Mouse (Mus musculus) kidney, adult 2 months (tissue): ENCODE measurements around the gene Atp1a3. TPM values are rescaled to one million over a fixed set of nuclear protein-coding genes. Genes with fewer than 3 reads are reported as not detected.
A peak's percentile ranks its signal among the peaks of the same experiment; 100 is the strongest.

Experiments used
- DNase-seq: peaks from one replicate; pipeline ENCODE4 v3.0.0; 2021
- H3K27ac ChIP-seq: fragments of 200-500 bp; 2 replicates; pipeline ENCODE4 v1.5.1; 2012; ENCODE audit warnings: low read depth, low read length, control low read depth, inconsistent platforms; ENCODE audit not compliant: insufficient read depth
- H3K27me3 ChIP-seq: fragments of 200-500 bp; replicated peaks from 2 replicates; pipeline ENCODE4 v1.6.1; 2012; ENCODE audit warnings: mild to moderate bottlenecking, moderate library complexity, low read length, inconsistent platforms; ENCODE audit not compliant: control insufficient read depth, insufficient read depth
- H3K36me3 ChIP-seq: fragments of 200-500 bp; 2 replicates; pipeline ENCODE4 v1.6.1; 2012; ENCODE audit warnings: mild to moderate bottlenecking, moderate library complexity, low read length, inconsistent platforms; ENCODE audit not compliant: control insufficient read depth, insufficient read depth
- H3K4me1 ChIP-seq: fragments of 200-500 bp; 2 replicates; pipeline ENCODE4 v1.6.1; 2011; ENCODE audit warnings: low read length; ENCODE audit not compliant: control insufficient read depth, insufficient read depth
- H3K4me3 ChIP-seq: fragments of 200-500 bp; 2 replicates; pipeline ENCODE4 v1.5.1; 2011; ENCODE audit warnings: mild to moderate bottlenecking, low read depth, low read length, control low read depth; ENCODE audit not compliant: insufficient read depth
- CTCF ChIP-seq: fragments of 200-500 bp; conservative IDR thresholded peaks from 2 replicates; pipeline ENCODE4 v1.5.1; 2011; ENCODE audit warnings: low read depth, mild to moderate bottlenecking, control low read depth, low read length, moderate library complexity, mixed read lengths; ENCODE audit not compliant: insufficient read depth, insufficient read length
- POLR2A ChIP-seq: fragments of 200-500 bp; IDR thresholded peaks from one replicate; pipeline ENCODE4 v1.6.1; 2011; ENCODE audit warnings: low read depth, low read length, control low read depth
- WGBS: fragments of 180-500 bp; shearing (Covaris S2); methylation state at CpG from one replicate; pipeline ENCODE4 v1.1.7; 2018; 5-methylcytosine and 5-hydroxymethylcytosine counted together
- polyA plus RNA-seq: library from polyadenylated mRNA; depleted of rRNA; stranded (reverse); fragments of >200 nt; gene quantifications from 2 replicates; pipeline ENCODE4 v1.2.3, GENCODE M21; 2012

Gene Atp1a3
- polyA plus RNA-seq, 1 experiment: 1.8 TPM

DNA sequence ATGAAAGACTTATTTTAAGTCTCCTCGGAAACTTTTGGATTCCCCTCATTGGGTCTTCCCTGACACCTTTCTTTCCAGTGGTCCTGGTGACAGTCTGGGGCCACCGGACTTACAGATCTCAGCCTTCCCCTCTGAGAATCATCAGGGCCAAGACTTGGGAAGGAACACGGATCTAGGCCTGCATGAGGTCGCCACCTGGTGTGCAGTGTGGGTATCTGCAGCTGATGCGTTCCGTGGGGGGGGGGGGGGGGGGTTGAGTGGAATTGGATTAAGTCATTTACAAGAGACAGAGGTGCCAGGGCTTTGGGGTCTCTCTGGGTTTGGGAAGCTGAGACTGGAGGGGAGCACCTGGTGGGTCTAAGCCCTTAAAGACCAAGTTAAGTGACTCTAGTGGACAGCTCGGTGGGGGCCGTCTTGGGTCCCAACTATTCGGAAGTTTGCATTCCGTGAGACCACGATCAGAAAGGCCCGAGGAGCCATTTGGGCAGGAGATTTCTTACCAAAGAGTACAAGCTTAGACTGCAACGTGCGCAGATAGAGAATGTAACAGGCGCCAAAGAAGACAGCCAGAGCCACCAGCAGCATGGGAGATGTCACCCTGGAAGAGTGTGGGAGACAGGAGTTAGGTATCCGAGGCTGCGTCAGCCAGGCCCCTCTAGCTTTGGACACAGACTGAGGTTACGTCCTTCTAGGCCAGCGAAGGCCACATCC is 34.3 kb downstream of the Atp1a3 start:
- H3K36me3 ChIP-seq: no peaks in the 10 kb centered on the region
- 6% methylated on average over 19 of the region's 19 CpGs for WGBS
- peak overlapping the region; percentile 61; the same call in 1 of the 2 replicates for H3K27ac ChIP-seq
- peaks cover 7% of the 10 kb centered on the region; the same call in 1 of the 2 replicates for H3K4me1 ChIP-seq
- TF ChIP-seq CTCF: peak; percentile 70
- no peak for TF ChIP-seq POLR2A
- peak; percentile 42 for DNase-seq
- H3K4me3 ChIP-seq: peak overlapping the region; percentile 93
- H3K27me3 ChIP-seq: no peaks in the 10 kb centered on the region

DNA sequence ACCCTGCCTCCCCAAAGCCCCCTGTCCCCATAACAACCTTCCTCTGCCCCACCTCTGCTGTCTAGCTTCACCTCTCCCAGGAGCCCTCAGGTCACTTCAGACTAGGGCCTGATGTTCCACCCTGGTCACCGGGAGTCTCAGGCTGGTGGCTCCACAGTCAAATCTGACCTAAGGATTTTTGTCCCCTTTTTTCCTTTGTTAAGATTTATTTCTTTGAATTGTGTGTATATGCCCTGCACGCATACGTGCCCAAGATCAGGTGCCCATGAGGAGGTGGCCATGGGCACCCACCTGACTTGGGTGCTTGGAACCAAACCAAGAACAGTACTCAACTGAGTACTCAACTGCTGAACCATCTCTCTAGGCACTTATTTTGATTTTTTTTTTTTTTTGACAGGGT is 35.4 kb downstream of the Atp1a3 start:
- DNase-seq: no peak
- Histone ChIP-seq H3K4me1 (peaks cover 7% of the 10 kb centered on the region; the same call in 1 of the 2 replicates), H3K27ac (no peak overlapping the region), H3K27me3 (no peaks in the 10 kb centered on the region), H3K36me3 (no peaks in the 10 kb centered on the region), H3K4me3 (no peak overlapping the region)
- TF ChIP-seq CTCF (no peak), POLR2A (no peak)
- WGBS: 93% methylated on average over 3 of the region's 3 CpGs

DNA sequence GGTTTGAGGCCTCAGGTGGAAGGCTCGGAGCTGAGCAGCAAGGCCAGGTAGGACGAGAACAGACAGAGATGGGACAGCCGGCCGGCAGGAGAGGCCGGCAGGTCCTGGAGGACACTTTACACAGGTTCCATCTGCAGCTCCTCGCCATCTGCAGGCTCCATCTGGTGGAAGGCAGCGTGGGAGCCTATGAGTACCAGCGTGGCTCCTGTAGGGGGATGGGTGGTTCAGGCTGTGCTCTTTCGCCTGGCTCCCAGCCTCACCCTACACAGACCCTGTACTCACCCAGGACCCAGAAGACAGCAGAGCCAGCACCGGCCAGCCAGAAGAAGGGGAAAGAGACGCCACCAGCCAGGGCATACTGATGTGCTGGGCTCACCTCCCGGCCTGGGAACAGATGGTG is 36.0 kb downstream of the Atp1a3 start:
- no peak for DNase-seq
- H3K4me1 ChIP-seq: peaks cover 7% of the 10 kb centered on the region; the same call in 1 of the 2 replicates
- H3K36me3 ChIP-seq: no peaks in the 10 kb centered on the region
- 87% methylated on average over 12 of the region's 12 CpGs for WGBS
- TF ChIP-seq POLR2A (no peak), CTCF (no peak)
- H3K27ac ChIP-seq: no peak overlapping the region
- H3K4me3 ChIP-seq: no peak overlapping the region
- H3K27me3 ChIP-seq: no peaks in the 10 kb centered on the region

DNA sequence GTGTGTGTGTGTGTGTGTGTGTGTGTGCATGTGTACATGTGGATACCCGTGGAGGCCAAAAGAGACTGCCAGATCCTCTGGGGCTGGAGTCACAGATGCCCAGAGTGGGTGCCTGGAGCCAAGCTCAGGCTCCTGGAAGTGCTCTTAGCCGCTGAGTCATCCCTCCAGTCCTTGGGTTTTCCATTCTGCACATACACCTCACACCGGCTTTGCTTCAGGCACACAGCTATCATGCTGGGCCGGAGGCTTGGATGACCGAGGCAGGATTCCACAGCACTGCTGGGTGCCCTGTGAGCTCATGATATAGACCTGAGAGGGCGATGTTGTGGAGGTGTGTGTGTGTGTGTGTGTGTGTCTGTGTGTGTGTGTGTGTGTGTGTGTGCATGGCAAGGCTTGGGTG is 37.3 kb downstream of the Atp1a3 start:
- no peak overlapping the region for H3K4me3 ChIP-seq
- peaks cover 7% of the 10 kb centered on the region; the same call in 1 of the 2 replicates for H3K4me1 ChIP-seq
- WGBS: 71% methylated on average over 6 of the region's 6 CpGs
- no peak overlapping the region for H3K27ac ChIP-seq
- H3K27me3 ChIP-seq: no peaks in the 10 kb centered on the region
- no peak for DNase-seq
- H3K36me3 ChIP-seq: no peaks in the 10 kb centered on the region
- TF ChIP-seq CTCF (no peak), POLR2A (no peak)

DNA sequence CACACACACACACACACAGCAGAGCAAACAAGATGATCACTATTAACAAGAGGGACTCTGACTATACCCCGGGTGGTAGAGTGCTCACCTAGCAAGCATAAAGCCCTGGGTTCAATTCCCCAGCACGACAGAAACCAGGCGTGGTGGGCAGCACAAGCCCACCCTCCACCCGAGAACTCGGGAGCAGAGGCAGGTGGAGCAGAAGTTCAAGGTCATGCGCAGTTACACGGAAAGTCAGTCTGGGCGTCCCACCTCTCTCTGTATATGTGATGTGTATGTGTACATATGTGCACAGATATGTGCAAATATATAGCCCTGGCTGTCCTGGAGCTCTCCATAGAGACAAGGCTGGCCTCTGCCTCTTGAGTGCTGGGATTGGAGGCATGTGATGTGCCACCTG is 37.8 kb downstream of the Atp1a3 start:
- DNase-seq: no peak
- TF ChIP-seq POLR2A (no peak), CTCF (no peak)
- Histone ChIP-seq H3K27ac (no peak overlapping the region), H3K4me1 (peaks cover 7% of the 10 kb centered on the region; the same call in 1 of the 2 replicates), H3K4me3 (no peak overlapping the region), H3K36me3 (no peaks in the 10 kb centered on the region), H3K27me3 (no peaks in the 10 kb centered on the region)
- 89% methylated on average over 8 of the region's 8 CpGs for WGBS

DNA sequence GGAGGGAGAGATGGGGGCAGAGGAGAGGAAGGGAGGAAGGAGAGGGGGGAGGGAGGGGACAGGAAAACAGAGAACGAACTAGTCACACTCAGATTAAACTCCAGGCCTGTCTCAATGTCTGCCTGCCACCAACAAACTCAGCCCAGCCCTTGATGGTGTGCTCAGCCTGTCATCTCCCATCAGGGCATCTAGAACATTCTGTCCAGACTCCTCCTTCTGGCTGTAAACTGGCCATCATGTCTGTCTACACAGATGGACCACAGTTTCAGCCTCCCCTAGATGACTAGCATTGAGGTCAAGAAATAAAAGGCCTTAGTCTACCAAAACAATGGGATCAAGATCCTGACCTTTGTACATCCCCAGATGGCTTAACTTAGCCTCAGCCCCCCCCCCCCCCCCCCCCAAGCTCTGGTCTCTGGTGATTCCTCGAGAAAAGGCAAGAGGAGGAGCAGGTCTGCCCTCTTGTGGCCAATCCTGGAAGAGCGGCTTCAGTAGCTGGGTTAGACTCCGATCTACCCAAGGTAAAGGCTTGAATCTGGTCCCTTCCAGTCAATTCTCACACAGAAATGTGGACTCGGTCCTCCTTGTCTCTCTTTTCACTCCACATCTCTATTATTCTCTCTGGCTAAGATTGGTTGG is 40.7 kb downstream of the Atp1a3 start:
- Histone ChIP-seq H3K4me1 (no peaks in the 10 kb centered on the region), H3K36me3 (no peaks in the 10 kb centered on the region), H3K27me3 (no peaks in the 10 kb centered on the region), H3K27ac (no peak overlapping the region), H3K4me3 (no peak overlapping the region)
- peak; percentile 84 for DNase-seq
- WGBS: 10% methylated on average over 5 of the region's 5 CpGs
- TF ChIP-seq CTCF (peak; percentile 76), POLR2A (no peak)

DNA sequence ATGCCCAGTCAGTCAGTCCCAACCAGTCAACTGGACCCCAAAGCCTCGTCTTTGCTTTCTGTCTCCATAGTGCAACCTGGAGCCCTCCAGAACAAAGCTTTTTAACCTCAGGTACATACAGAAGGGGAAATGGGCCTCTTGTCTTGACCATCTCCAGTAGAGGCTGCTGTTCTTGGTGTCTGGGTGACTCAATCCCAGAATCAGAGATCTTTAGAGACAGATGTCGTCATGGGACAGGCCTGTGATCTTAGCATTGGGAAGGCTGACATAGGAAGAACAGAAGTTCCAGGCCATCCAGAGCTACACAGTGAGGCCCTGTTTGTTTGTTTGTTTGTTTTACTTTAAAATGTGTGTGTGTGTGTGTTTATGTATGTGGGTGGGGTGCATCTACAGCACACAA is 41.5 kb downstream of the Atp1a3 start:
- DNase-seq: no peak

More for the DNA sequence above, 41.5 kb downstream of the Atp1a3 start:
- Histone ChIP-seq H3K27me3 (no peaks in the 10 kb centered on the region), H3K4me3 (no peak overlapping the region), H3K36me3 (no peaks in the 10 kb centered on the region), H3K27ac (no peak overlapping the region), H3K4me1 (no peaks in the 10 kb centered on the region)
- TF ChIP-seq POLR2A: no peak
- TF ChIP-seq CTCF: no peak
- WGBS: 73% methylated on average over 2 of the region's 2 CpGs
